Mouse (Mus musculus): ENCODE measurements at regions not wholly inside any gene's neighbourhood (a gene's known extent, or its start where the extent isn't known, plus 50 kb on each side); places are given as distances from the start of the nearest gene placed in this dataset.

- DNase-seq, result no peak
These were observed 330.8 kb upstream of the Zmiz1 start for GRCm38 (mm10) chr14:25128160-25128547.

- DNase-seq, result no peak
These were observed 323.6 kb upstream of the Zmiz1 start for GRCm38 (mm10) chr14:25135371-25135770.

GRCm38 (mm10) chr14:25137312-25137711, 321.7 kb upstream of the Zmiz1 start:
- no peak for DNase-seq

GRCm38 (mm10) chr14:25138485-25138884, 320.5 kb upstream of the Zmiz1 start:
- DNase-seq, result peak; percentile 39

- no peak for DNase-seq
These were observed 317.1 kb upstream of the Zmiz1 start for GRCm38 (mm10) chr14:25141933-25142332.

GRCm38 (mm10) chr14:25143051-25143450, 315.9 kb upstream of the Zmiz1 start:
- DNase-seq, result no peak

GRCm38 (mm10) chr14:25147731-25148130, 311.3 kb upstream of the Zmiz1 start:
- DNase-seq, result no peak

- no peak for DNase-seq
These were observed 308.0 kb upstream of the Zmiz1 start for GRCm38 (mm10) chr14:25150968-25151367.

GRCm38 (mm10) chr14:25151485-25151884, 307.5 kb upstream of the Zmiz1 start:
- no peak for DNase-seq

GRCm38 (mm10) chr14:25153573-25153972, 305.4 kb upstream of the Zmiz1 start:
- DNase-seq, result no peak

- peak; percentile 18 for DNase-seq
These were observed 304.8 kb upstream of the Zmiz1 start for GRCm38 (mm10) chr14:25154180-25154579.

GRCm38 (mm10) chr14:25155008-25155783, 303.8 kb upstream of the Zmiz1 start:
- no peak for DNase-seq

- peak; percentile 38 for DNase-seq
These were observed 302.8 kb upstream of the Zmiz1 start for GRCm38 (mm10) chr14:25156171-25156570.

- no peak for DNase-seq
These were observed 297.2 kb upstream of the Zmiz1 start for GRCm38 (mm10) chr14:25161684-25162321.

GRCm38 (mm10) chr14:25166217-25166616, 292.8 kb upstream of the Zmiz1 start:
- no peak for DNase-seq

GRCm38 (mm10) chr14:25167604-25168003, 291.4 kb upstream of the Zmiz1 start:
- peak; percentile 28 for DNase-seq

- no peak for DNase-seq
These were observed 290.7 kb upstream of the Zmiz1 start for GRCm38 (mm10) chr14:25168310-25168709.

- no peak for DNase-seq
These were observed 285.7 kb upstream of the Zmiz1 start for GRCm38 (mm10) chr14:25173281-25173680.

GRCm38 (mm10) chr14:25173873-25174272, 285.1 kb upstream of the Zmiz1 start:
- DNase-seq, result no peak

GRCm38 (mm10) chr14:25174402-25174801, 284.6 kb upstream of the Zmiz1 start:
- no peak for DNase-seq

- no peak for DNase-seq
These were observed 282.8 kb upstream of the Zmiz1 start for GRCm38 (mm10) chr14:25176206-25176605.

- no peak for DNase-seq
These were observed 278.9 kb upstream of the Zmiz1 start for GRCm38 (mm10) chr14:25180126-25180525.

GRCm38 (mm10) chr14:25181406-25181805, 277.6 kb upstream of the Zmiz1 start:
- DNase-seq, result peak; percentile 33

- DNase-seq, result no peak
These were observed 274.9 kb upstream of the Zmiz1 start for GRCm38 (mm10) chr14:25184042-25184441.

Data from adrenal gland, postnatal 14 days (tissue).